Mouse (Mus musculus): ENCODE results near the gene Btbd8.
A peak's percentile ranks its signal among the peaks of the same experiment; 100 is the strongest.

The Btbd8 gene

GRCm38 (mm10) chr5:107449620-107450019 is 11.8 kb downstream of the Btbd8 start:
- no peak for DNase-seq (ENCODE audit: low read depth, low spot score)

GRCm38 (mm10) chr5:107450299-107450698 is 12.5 kb downstream of the Btbd8 start:
- peak; percentile 82 for DNase-seq (ENCODE audit: low read depth, low spot score)

- DNase-seq (ENCODE audit: low read depth, low spot score): no peak
Observed at GRCm38 (mm10) chr5:107462147-107463076, 24.6 kb downstream of the Btbd8 start.

- peak; percentile 60 for DNase-seq (ENCODE audit: low read depth, low spot score)
Observed at GRCm38 (mm10) chr5:107466501-107466900, 28.7 kb downstream of the Btbd8 start.

- peak; percentile 29 for DNase-seq (ENCODE audit: low read depth, low spot score)
Observed at GRCm38 (mm10) chr5:107467098-107467497, 29.3 kb downstream of the Btbd8 start.

- DNase-seq (ENCODE audit: low read depth, low spot score): peak; percentile 31
Observed at GRCm38 (mm10) chr5:107470600-107471329, 33.0 kb downstream of the Btbd8 start.

GRCm38 (mm10) chr5:107480194-107480593 is 42.4 kb downstream of the Btbd8 start:
- peak; percentile 25 for DNase-seq (ENCODE audit: low read depth, low spot score)

GRCm38 (mm10) chr5:107488996-107489395 is 51.2 kb downstream of the Btbd8 start:
- no peak for DNase-seq (ENCODE audit: low read depth, low spot score)

- DNase-seq (ENCODE audit: low read depth, low spot score): no peak
Observed at GRCm38 (mm10) chr5:107491036-107491435, 53.2 kb downstream of the Btbd8 start.

GRCm38 (mm10) chr5:107492471-107492870 is 54.7 kb downstream of the Btbd8 start:
- no peak for DNase-seq (ENCODE audit: low read depth, low spot score)

GRCm38 (mm10) chr5:107494759-107495158 is 57.0 kb downstream of the Btbd8 start:
- DNase-seq (ENCODE audit: low read depth, low spot score): no peak

- peak; percentile 96 for DNase-seq (ENCODE audit: low read depth, low spot score)
Observed at GRCm38 (mm10) chr5:107496047-107496446, 58.2 kb downstream of the Btbd8 start.

GRCm38 (mm10) chr5:107497519-107498501 is 60.0 kb downstream of the Btbd8 start:
- peak; percentile 96 for DNase-seq (ENCODE audit: low read depth, low spot score)

- peak; percentile 45 for DNase-seq (ENCODE audit: low read depth, low spot score)
Observed at GRCm38 (mm10) chr5:107498806-107499310, 61.1 kb downstream of the Btbd8 start.

- peak; percentile 83 for DNase-seq (ENCODE audit: low read depth, low spot score)
Observed at GRCm38 (mm10) chr5:107499891-107500535, 62.2 kb downstream of the Btbd8 start.

- peak; percentile 65 for DNase-seq (ENCODE audit: low read depth, low spot score)
Observed at GRCm38 (mm10) chr5:107500741-107501140, 62.9 kb downstream of the Btbd8 start.

- DNase-seq (ENCODE audit: low read depth, low spot score): no peak
Observed at GRCm38 (mm10) chr5:107507321-107507720, 69.5 kb downstream of the Btbd8 start, which contains the start of gene Gm42669. Gene Gm42669, plus strand, starts transcription at chr5:107507621.

GRCm38 (mm10) chr5:107510503-107510902 is 72.7 kb downstream of the Btbd8 start:
- DNase-seq (ENCODE audit: low read depth, low spot score): no peak

- peak; percentile 70 for DNase-seq (ENCODE audit: low read depth, low spot score)
Observed at GRCm38 (mm10) chr5:107511326-107511725, 73.5 kb downstream of the Btbd8 start.

GRCm38 (mm10) chr5:107513583-107513982 is 75.8 kb downstream of the Btbd8 start:
- DNase-seq (ENCODE audit: low read depth, low spot score): peak; percentile 87
